Mouse (Mus musculus) neural tube, embryonic 13.5 days (tissue): ENCODE measurements around the gene Clps. TPM values are rescaled to one million over a fixed set of nuclear protein-coding genes. Genes with fewer than 3 reads are reported as not detected.
A peak's percentile ranks its signal among the peaks of the same experiment; 100 is the strongest.

Experiments
- ATAC-seq: fragments of 200-750 bp; cut with Nextera tagmentation; 2 replicates; pipeline ENCODE4 v1.8.0; 2017; ENCODE audit warnings: low read depth, mild to moderate bottlenecking, moderate TSS enrichment, moderate library complexity
- H3K27ac ChIP-seq: fragments of 300-500 bp; sonication (generic); replicated peaks from 2 replicates; pipeline ENCODE4 v1.5.1; 2015; ENCODE audit warnings: moderate library complexity, mild to moderate bottlenecking, inconsistent platforms
- H3K27me3 ChIP-seq: fragments of 300-500 bp; sonication (generic); 2 replicates; pipeline ENCODE4 v1.6.1; 2015; ENCODE audit warnings: mild to moderate bottlenecking, inconsistent platforms
- H3K36me3 ChIP-seq: fragments of 300-500 bp; sonication (generic); 2 replicates; pipeline ENCODE4 v1.6.1; 2015; ENCODE audit warnings: mild to moderate bottlenecking, inconsistent platforms
- H3K4me1 ChIP-seq: fragments of 300-500 bp; sonication (generic); replicated peaks from 2 replicates; pipeline ENCODE4 v1.6.1; 2015; ENCODE audit warnings: inconsistent platforms
- H3K4me2 ChIP-seq: fragments of 300-500 bp; sonication (generic); 2 replicates; pipeline ENCODE4 v1.6.1; 2015; ENCODE audit warnings: inconsistent platforms, mild to moderate bottlenecking, moderate library complexity
- H3K4me3 ChIP-seq: fragments of 300-500 bp; sonication (generic); 2 replicates; pipeline ENCODE4 v1.5.1; 2015; ENCODE audit warnings: mild to moderate bottlenecking, inconsistent platforms
- H3K9ac ChIP-seq: fragments of 300-500 bp; sonication (generic); 2 replicates; pipeline ENCODE4 v1.6.1; 2015; ENCODE audit warnings: moderate library complexity, mild to moderate bottlenecking, inconsistent platforms
- H3K9me3 ChIP-seq: fragments of 300-500 bp; sonication (generic); 2 replicates; pipeline ENCODE4 v1.6.1; 2016; ENCODE audit warnings: inconsistent platforms
- WGBS: fragments of 180-500 bp; shearing (Covaris S2); methylation state at CpG from one replicate; pipeline ENCODE4 v1.1.7; 2015; 5-methylcytosine and 5-hydroxymethylcytosine counted together
- microRNA-seq: library from miRNA; unstranded; fragments of <30 nt; microRNA quantifications from one replicate; pipeline ENCODE4, GENCODE M21; 2016
- polyA plus RNA-seq: library from polyadenylated mRNA; unstranded; fragments of >200 nt; fragmentation: Nextera tagmentation; extraction: Ambion mirVana; gene quantifications from 2 replicates; pipeline ENCODE4 v1.2.1, GENCODE M21; 2015

The Clps gene
- polyA plus RNA-seq, 1 experiment from 2014 or later: not detected

DNA sequence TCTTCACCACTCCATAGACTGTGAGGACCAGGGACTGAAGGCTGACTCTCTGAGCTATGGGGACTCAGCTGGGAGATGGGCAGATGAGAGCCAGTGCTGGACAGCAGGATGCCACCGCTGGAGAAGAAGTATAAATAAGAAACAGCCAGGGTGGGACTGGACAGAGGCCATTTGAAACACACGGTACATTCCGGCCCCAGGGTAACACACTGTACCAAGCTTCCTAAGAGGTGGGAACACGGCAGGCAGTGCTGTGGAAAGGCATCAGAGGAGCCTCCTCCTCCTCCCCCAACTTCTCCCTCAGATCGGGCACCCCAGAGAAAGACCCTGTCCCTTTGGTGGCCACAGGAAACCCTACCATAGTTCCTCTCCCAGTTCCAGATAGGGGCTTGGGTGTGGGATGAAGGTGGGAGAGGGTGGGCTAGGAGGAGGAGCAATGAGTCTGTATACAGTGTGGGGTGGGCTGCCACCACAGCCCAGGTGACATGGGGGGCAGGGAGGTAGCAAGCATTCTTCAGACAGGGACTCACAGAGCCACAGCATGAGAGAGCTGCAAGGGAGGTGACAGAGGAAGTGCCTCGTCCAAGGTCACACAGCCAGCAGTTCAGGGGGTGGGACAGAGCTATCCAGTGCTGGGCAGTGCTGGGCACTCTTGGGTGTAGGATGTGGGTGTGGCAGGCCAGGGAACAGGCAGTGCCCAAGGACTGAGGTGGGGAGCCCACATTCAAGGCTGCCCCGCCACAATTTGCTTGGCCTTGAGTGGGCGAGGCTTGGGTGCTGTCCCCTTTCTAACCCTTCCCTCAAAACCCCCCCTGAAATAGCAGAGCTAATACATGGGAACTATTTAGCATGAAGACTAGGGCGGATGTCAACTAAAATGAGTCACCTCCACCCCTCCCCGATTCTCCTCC lies 44.9 kb downstream of the Clps start:
- H3K9ac ChIP-seq: no peak overlapping the region
- no peaks in the 10 kb centered on the region for H3K36me3 ChIP-seq
- WGBS: 66% methylated on average over 10 of the region's 10 CpGs
- no peak overlapping the region for H3K4me3 ChIP-seq
- no peak overlapping the region for H3K27ac ChIP-seq
- H3K4me2 ChIP-seq: no peak overlapping the region
- H3K4me1 ChIP-seq: peaks cover 29% of the 10 kb centered on the region
- no peaks in the 10 kb centered on the region for H3K9me3 ChIP-seq
- ATAC-seq: no peak
- H3K27me3 ChIP-seq: peaks cover 37% of the 10 kb centered on the region

DNA sequence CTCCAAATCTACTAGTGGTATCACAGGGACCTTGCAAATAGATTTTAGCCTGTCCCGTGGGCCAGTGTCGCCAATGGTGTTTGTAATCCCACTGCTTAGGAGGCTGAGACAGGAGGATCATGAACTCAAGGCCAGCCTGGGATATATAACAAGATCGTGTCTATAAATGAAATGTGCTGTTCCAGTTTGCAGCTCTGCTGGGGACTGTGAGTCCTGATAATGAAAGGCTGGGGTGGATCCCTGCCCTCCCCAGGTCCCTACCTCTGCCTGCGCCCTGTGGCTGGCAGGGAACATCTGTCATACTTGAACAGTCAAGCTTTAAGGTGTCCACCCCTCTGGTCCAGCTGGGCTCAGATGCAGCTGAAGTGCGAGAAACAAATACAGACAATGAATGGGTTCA lies 46.0 kb downstream of the Clps start:
- no peaks in the 10 kb centered on the region for H3K9me3 ChIP-seq
- peaks cover 27% of the 10 kb centered on the region for H3K27me3 ChIP-seq
- 69% methylated on average over 5 of the region's 5 CpGs for WGBS
- H3K4me3 ChIP-seq: no peak overlapping the region
- H3K4me1 ChIP-seq: peaks cover 35% of the 10 kb centered on the region
- no peaks in the 10 kb centered on the region for H3K36me3 ChIP-seq
- no peak overlapping the region for H3K9ac ChIP-seq
- no peak overlapping the region for H3K27ac ChIP-seq
- no peak overlapping the region for H3K4me2 ChIP-seq
- ATAC-seq: no peak

DNA sequence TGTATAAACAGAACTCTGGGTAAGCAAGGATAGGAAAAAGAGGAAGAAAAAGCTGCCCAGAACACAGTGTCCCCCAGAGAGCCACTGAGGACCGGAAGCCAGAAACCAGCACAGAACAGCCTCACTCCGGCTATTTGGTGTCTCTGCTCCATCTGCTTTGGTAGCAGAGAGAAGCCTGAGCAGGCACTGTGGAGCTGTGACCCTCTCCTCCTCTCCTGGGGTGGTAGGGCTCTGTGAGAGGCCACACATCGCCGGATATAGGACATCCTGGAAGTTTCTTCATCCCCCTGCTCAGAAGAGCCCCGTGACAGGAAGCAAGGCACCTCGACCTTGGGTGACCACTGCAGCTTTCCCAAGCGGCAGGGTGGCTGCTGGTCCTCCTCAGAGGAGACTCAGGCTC lies 46.7 kb downstream of the Clps start:
- peaks cover 21% of the 10 kb centered on the region for H3K27me3 ChIP-seq
- ATAC-seq: no peak
- H3K9ac ChIP-seq: no peak overlapping the region
- peaks cover 34% of the 10 kb centered on the region for H3K4me1 ChIP-seq
- WGBS: 67% methylated on average over 7 of the region's 7 CpGs
- no peaks in the 10 kb centered on the region for H3K9me3 ChIP-seq
- H3K4me2 ChIP-seq: no peak overlapping the region
- no peak overlapping the region for H3K4me3 ChIP-seq
- H3K27ac ChIP-seq: no peak overlapping the region
- H3K36me3 ChIP-seq: no peaks in the 10 kb centered on the region

DNA sequence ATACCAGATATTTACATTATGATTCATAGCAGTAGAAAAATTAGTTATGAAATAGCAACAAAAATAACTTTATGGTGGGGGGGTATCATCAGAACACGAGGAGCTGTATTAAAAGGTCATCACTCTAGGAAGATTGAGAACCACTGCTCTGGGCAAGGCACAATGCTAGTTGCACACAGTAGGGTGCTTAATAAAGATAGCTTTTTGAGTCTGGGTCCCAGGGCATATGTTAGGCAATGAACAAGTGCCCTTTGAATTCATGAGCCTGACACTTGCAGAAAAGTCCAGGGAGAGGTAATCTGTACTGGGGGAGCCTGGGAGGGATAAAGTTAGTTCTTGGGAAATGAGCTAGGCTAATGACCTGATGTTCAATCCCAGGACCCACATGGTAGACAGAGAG lies 47.2 kb downstream of the Clps start:
- ATAC-seq: no peak
- Histone ChIP-seq H3K36me3 (no peaks in the 10 kb centered on the region), H3K27ac (no peak overlapping the region), H3K4me3 (no peak overlapping the region), H3K4me2 (no peak overlapping the region), H3K27me3 (peaks cover 18% of the 10 kb centered on the region), H3K4me1 (peaks cover 29% of the 10 kb centered on the region), H3K9me3 (no peaks in the 10 kb centered on the region), H3K9ac (no peak overlapping the region)
- 79% methylated on average over 1 of the region's 1 CpGs for WGBS

DNA sequence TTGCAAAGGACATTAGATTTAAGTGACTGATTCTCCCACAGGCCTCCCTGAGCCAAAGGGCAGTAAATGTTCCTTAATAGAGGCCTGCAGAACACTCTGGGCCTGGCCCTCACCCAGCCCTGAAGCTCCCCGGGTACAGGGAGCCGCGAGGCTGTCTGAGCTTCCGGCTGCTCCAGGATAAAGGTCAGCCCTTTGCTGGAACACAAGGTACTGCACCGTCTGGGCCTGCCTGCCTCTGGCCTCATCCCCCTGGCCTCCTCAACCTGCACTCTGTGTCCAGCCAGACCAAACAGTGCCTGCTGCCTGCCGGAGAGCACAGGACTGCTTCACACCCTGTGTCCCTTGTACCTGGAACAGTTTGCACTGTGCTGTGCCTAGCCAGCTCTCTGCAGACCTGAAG lies 47.9 kb downstream of the Clps start:
- no peak overlapping the region for H3K4me3 ChIP-seq

DNA sequence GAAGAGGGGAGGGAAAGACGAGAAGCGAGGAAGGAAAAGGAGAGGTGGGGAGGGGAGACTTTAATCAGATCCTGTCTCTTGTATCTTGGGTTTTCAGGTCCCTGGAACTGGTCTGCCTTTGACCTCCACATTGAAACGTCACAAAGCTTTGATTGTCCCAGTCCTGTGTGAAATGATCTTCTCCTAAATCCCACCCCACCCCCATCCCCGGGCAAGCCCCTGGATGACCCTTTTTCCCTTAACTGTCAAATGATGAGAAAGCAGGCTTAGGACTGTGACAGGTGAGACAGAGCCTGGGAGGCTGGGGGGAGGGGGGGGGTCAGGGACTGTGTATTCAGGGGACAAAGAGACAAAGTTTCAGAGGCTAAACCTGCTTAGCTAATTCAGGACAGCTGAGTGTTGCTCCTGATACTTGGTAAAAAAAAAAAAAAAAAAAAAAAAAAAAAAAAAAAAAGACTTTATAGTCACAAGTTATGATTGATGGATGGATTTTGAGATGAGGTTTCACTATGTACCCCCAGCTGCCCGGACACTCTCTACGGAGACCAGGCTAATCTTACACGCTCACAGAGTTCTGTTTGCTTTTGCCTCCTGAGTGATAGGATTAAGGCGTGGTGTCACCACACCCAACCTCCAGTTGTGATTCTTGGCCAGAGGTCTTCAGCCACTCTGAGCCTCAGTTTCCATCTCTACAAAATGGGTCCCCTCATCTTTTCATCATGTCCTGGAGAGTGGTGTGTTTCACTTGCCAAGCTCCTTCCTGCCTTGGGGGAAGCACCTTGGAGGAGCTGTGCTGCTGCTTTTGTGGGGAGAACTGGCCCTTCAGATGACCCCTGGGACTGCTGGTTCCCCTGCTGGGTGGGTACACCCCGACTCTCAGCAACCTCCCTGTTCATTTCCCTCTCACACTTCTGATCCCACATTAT lies 48.7 kb downstream of the Clps start:
- WGBS: 42% methylated on average over 9 of the region's 9 CpGs
- no peak overlapping the region for H3K4me2 ChIP-seq
- no peak overlapping the region for H3K4me3 ChIP-seq
- H3K36me3 ChIP-seq: no peaks in the 10 kb centered on the region
- no peak overlapping the region for H3K27ac ChIP-seq
- no peak overlapping the region for H3K9ac ChIP-seq
- peaks cover 15% of the 10 kb centered on the region for H3K27me3 ChIP-seq
- no peaks in the 10 kb centered on the region for H3K9me3 ChIP-seq
- H3K4me1 ChIP-seq: peaks cover 23% of the 10 kb centered on the region
- no peak for ATAC-seq

More for the DNA sequence above, 47.9 kb downstream of the Clps start:
- H3K4me1 ChIP-seq: peaks cover 23% of the 10 kb centered on the region
- no peak overlapping the region for H3K4me2 ChIP-seq
- H3K9ac ChIP-seq: 0 out of 2 replicates have a peak overlapping the region, but pooled peaks have one; percentile 5
- no peak overlapping the region for H3K27ac ChIP-seq
- no peak for ATAC-seq
- no peaks in the 10 kb centered on the region for H3K9me3 ChIP-seq
- WGBS: 41% methylated on average over 6 of the region's 6 CpGs
- peaks cover 18% of the 10 kb centered on the region for H3K27me3 ChIP-seq
- H3K36me3 ChIP-seq: no peaks in the 10 kb centered on the region

DNA sequence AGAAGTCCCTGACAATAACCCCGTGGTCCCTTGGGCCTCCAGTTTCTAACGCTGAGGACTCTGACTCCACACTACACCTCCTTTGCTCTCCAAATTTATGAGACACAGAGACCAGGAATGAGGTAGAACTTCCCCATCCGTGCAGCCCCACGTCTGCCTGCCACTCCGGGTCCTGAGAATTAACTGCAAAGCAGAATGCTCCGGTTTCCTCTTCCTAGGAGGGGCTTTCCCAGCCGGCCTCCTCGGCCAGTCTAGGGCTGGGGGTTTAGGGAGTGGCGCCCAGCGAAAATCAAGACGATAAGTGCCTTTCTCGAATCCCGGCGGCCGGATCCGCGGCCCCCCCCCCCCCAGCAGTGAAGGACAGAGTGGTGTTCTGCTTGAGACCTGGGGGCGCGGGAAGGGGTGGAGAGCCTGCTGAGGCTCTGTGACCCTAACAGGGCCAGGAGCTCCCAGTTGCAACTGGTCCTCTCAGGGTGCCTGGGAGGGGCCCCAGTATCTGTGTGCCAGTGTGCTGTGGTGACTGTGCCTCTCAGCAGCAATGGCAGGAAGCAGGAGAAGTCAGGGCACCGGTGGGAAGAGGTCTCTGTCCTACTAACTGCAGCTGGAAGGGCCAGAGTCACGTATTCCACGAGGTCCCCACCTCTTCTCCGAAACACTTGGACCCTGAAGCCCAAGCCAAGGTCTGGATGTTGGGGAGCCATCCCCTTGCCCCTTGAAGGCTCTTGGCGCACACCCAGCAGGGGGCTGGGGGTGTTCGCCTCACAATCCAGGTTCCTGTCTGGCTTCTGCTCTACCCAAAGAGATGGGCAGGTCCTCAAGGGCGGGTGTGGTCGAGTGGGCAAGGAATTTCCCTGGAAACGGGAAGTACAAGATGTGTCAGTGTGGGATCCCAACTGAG lies 49.9 kb downstream of the Clps start:
- no peaks in the 10 kb centered on the region for H3K36me3 ChIP-seq
- no peaks in the 10 kb centered on the region for H3K9me3 ChIP-seq
- no peak overlapping the region for H3K27ac ChIP-seq
- peak overlapping the region; percentile 41 for H3K4me2 ChIP-seq
- H3K4me1 ChIP-seq: peaks cover 24% of the 10 kb centered on the region
- ATAC-seq: no peak
- peaks cover 10% of the 10 kb centered on the region; the same call in 1 of the 2 replicates for H3K27me3 ChIP-seq
- peak overlapping the region; percentile 43 for H3K9ac ChIP-seq
- no peak overlapping the region for H3K4me3 ChIP-seq
- 5% methylated on average over 28 of the region's 28 CpGs for whole genome bisulfite sequencing

Small RNA genes lying within 50 kb of the gene (microRNA-seq; reads per million reads assigned to microRNA genes)
- gene Gm25195: not detected
- not detected for gene Mir6969

Other genes with a start within 250 kb of the Clps start
- 23.2 and 23.3 TPM in 2 replicates for gene Fance, start 247.2 kb downstream of the Clps start, polyA plus RNA-seq
- gene Rpl10a, start 232.3 kb downstream of the Clps start, polyA plus RNA-seq: 381 and 408 TPM in 2 replicates
- 2.1 and 2.8 TPM in 2 replicates for gene Tead3, start 209.9 kb downstream of the Clps start, polyA plus RNA-seq
- 2.7 and 2.8 TPM in 2 replicates for gene Tulp1, start 195.5 kb downstream of the Clps start, polyA plus RNA-seq
- 25.1 and 26.6 TPM in 2 replicates for gene Fkbp5, start 43.2 kb downstream of the Clps start, polyA plus RNA-seq
- not detected in 2 replicates for gene Armc12, start 30.0 kb downstream of the Clps start, polyA plus RNA-seq
- not detected in 2 replicates for gene Clpsl2, start 11.4 kb downstream of the Clps start, polyA plus RNA-seq
- 7.9 and 8.2 TPM in 2 replicates for gene Lhfpl5, start 14.9 kb upstream of the Clps start, polyA plus RNA-seq
- gene Srpk1, start 61.9 kb upstream of the Clps start, polyA plus RNA-seq: 91.2 and 106 TPM in 2 replicates
- gene Slc26a8, start 129.5 kb upstream of the Clps start, polyA plus RNA-seq: 0.94 and 1.2 TPM in 2 replicates
- 29.0 and 29.4 TPM in 2 replicates for gene Mapk14, start 130.6 kb upstream of the Clps start, polyA plus RNA-seq
- gene AC170998.1, start 165.3 kb upstream of the Clps start, polyA plus RNA-seq: 1.7 and 1.8 TPM in 2 replicates
- gene Mapk13, start 208.5 kb upstream of the Clps start, polyA plus RNA-seq: 0.52 and 1.8 TPM in 2 replicates
- gene Brpf3, start 240.3 kb upstream of the Clps start, polyA plus RNA-seq: 7.1 and 7.8 TPM in 2 replicates